Mouse (Mus musculus): ENCODE measurements around the gene Ppm1j. TPM values are rescaled to one million over a fixed set of nuclear protein-coding genes. Genes with fewer than 3 reads are reported as not detected.
A peak's percentile ranks its signal among the peaks of the same experiment; 100 is the strongest.

Gene Ppm1j
- total RNA-seq, 2 experiments from 2014 or later, result 24.0 to 26.2 TPM

DNA sequence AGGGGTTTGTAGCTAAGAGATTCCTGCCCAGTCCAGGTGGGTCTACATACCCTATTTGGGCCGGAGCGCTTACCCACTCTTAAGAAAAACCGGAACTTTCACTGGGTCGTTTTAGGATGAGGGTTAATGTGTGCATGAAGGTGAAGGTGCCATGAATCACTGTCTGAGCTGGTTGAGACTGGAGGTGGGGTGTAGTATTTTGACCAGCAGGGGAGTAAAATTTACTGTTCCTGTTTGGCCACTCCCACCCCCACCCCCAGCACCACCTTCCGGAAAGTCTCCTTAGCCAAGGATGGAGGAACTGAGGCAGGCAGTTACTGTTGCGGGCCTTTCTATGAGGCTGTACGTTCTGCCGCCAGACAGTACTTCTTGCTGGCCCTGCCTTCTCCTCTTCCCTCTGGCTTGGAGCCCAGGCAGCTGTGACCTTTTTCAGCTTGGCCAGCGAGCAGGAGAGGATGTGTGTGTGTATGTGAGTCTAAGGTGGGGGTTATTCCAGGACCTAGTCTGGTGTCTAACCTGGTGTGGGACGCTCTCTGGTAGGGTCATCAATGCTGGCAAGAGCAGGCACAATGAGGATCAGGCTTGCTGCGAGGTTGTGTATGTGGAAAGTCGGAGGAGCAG is 1.3 kb downstream of the Ppm1j start:
- intact Hi-C loops (cut with DNase I), result loop anchor here (5.0 kb wide), 1 partner anchor 35 kb away; the partner anchor contains the start of gene Mov10

DNA sequence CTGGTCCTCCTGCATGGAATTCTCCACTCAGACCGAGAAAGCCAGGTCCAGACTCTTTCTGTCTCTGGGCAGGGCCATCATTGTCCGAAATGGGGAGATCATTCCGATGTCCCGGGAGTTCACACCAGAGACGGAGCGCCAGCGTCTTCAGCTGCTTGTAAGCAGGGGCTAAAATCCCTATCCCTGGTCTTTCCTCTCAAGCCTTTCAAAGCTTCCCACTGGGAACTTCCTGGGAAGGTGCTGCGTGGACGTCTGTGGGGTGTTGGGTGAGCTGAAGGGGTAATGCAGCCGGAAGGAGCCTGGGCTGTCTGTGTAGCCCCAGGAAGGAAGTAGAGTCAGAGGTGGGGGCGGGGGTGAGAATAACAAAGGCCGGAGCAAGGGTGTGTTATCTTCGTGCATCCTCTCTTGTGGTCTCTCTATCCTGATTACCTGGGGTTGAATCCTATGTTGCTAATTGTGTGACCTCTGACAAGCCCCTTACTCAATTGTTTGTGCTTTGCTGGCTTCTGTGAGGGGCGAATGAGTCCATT is 3.2 kb downstream of the Ppm1j start:
- intact Hi-C loops (cut with DNase I), result loop anchor here (5.0 kb wide), 1 partner anchor 33 kb away; the partner anchor contains the start of gene Mov10
- DNase-seq, result no peak

More for the DNA sequence above, 1.3 kb downstream of the Ppm1j start:
- DNase-seq, result peak; percentile 70 to 74

DNA sequence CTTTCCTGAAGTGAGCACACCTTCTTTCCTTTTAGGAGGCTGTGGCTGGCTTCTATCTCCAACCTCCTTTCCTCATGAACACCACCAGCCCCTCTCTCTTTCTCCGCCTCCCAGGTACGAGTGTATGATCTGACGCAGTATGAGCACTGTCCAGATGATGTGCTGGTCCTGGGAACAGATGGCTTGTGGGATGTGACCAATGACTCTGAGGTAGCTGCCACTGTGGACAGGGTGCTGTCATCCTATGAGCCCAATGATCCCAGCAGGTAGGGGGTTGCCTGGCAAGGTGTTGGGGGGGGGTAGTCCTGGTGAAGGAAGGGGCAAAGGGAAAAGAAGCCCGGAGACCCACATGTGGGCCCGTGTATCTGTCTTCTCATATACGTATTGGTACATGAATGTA is 4.4 kb downstream of the Ppm1j start:
- intact Hi-C loops (cut with DNase I), result no loop called here
- no peak for DNase-seq

DNA sequence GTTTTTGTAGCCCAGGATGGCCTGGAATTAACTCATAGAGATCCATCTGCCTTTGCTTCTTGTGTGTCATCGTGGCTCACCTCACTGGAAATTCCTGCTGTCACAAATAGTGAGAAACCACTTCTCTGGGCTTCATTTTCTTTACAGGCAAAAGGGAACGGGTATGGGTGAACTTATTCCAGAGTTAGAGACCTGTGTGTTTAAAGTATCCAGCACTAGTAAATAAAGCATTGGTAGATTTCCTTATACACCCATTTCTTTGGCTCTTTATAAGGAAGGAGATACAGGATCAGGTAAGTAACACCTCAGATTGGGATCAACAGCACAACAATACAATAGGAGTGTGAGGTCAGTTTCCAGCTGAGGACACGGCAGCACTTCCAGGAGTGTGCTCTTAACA is 7.2 kb downstream of the Ppm1j start, which contains the start of gene Rhoc:
Rhoc (plus strand) TSS at position 301 of the 400 bp plus-strand sequence.
- intact Hi-C loops (cut with DNase I), result loop anchor here (1.0 to 2.0 kb wide), 3 partner anchors 76 to 271 kb away; partner anchors contain the start of genes Capza1 and St7l
- no peak for DNase-seq

DNA sequence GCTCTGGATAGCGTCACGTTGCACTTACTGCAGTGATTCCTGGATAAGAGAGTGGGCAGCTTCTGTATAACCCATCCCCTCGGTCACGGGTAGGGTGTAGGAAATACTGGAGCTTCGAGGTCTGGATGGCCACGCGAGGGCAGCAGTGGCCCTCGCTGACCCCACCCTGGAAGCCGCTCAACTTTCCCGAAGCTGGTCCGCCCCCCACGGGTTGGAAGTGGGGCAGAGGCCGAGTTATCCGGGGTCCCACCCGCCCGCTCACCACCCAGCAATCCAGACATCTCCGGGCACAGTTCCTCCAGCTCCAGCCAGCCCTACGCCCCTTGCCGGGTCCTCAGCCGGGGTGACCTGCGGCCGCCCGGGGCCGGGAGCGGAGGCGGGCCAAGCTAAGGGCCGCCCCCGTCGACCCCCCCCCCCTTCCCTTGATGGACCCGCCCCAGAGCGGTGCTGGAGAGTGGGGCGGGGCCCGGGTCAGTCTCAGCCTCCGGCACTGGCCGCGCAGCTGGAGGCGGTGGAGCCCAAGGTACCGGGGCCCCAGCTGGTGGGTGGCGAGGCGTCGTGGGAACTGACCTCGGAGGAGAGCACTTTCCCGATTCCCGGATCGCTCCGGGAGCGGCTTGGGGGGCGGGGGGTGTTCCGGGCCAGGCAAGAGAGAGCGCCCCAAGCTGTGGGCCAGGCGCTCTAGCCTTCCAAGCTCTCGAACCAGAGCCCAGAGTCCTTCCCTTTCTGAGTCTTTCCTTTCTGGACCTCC is 7.9 kb downstream of the Ppm1j start:
- intact Hi-C loops (cut with DNase I), result loop anchor here (1.0 to 2.0 kb wide), 4 partner anchors 7 to 270 kb away; partner anchors contain the start of genes Capza1, Fam19a3, Ppm1j and St7l

DNA sequence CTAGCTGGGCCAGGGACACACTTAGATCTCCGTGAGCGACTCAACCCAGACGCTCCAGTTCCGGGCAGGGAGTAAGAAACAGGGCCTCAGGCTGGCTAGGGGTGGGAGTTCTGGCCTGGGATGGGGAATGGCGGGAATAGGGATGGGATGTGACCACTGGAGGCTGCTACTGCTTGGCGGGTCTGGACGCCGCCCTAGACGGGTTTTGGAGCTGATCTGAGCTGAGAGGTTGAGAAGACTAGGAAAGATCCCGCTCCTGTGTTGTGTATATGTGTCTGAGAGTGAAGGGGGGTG is 8.4 kb downstream of the Ppm1j start:
- intact Hi-C loops (cut with DNase I), result loop anchor here (1.0 to 2.0 kb wide), 3 partner anchors 8 to 270 kb away; partner anchors contain the start of genes Fam19a3 and Ppm1j
- no peak for DNase-seq

More for the DNA sequence above, 7.9 kb downstream of the Ppm1j start:
- peak; percentile 85 to 93 for DNase-seq

DNA sequence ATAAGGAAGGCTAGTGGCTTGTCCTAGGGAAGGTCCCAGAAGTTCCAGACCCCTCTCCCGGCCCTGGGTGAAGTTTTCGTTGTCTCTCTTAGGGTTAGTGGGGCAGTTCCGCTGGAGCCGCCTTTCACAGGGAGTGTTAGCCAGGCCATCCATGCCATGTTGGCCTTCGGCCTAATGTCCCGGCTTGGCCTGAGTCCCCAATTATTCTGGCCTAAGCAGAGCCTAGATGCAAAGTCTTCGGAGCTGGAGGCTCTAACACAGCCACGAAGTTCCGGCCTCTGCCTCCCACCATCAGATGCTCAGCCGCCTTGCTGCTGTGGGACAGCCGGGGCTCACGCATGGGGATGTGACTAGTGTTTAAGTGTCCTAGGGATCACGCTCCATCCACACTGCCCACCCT is 9.0 kb downstream of the Ppm1j start:
- DNase-seq, result peak; percentile 66 to 70

DNA sequence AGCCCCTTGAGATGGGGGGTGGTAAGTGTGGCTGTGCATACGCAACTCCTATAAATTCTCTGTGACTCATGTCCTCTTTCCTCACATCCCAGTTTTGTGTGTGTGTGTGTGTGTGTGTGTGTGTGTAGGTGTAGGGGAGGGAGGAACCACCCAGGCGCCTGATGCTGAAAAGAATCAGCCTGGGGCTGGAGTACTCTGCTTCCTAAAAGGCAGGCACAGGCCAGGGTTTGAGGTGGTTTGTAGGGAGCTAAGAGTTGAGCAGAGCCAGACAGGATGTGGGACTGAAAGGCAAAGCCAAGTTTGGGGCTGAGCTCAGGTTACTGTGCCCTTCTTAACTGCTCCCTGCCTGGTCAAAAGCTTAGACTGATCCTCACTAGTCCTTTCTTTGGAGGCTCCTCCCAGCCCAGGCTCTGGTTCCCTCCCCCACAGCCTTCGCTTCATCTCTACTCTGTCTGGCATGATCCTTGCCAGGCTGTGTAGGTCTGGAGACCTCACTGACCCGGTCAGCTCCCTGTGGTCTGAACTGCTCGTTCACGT is 9.6 kb downstream of the Ppm1j start:
- peak; percentile 36 to 43 for DNase-seq
- intact Hi-C loops (cut with DNase I), result no loop called here

More for the DNA sequence above, 9.0 kb downstream of the Ppm1j start:
- intact Hi-C loops (cut with DNase I), result loop anchor here (1.0 to 2.0 kb wide), 3 partner anchors 9 to 269 kb away; partner anchors contain the start of genes Fam19a3 and Ppm1j

DNA sequence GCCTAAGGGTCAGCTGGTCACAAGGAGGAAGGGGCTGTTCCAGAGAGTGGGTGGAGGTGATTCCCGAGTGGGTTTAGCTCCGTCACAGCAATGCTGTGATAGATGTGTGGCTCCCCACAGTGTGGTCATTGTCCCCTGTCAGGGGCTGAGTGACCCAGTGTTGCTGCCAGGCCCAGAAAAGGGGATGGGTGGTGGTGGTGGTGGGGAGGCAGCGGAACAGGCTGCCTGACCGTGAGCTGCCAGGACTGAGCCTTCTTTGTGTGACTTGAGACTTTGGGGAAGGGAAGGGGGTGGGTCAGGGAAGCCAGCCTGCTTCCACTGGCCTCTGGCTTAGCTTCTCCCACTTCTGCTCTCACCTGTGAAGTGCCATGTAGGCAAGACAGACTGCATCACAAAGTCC is 10.2 kb downstream of the Ppm1j start:
- intact Hi-C loops (cut with DNase I), result no loop called here
- peak in 1 of 2 experiments; percentile 24 for DNase-seq

DNA sequence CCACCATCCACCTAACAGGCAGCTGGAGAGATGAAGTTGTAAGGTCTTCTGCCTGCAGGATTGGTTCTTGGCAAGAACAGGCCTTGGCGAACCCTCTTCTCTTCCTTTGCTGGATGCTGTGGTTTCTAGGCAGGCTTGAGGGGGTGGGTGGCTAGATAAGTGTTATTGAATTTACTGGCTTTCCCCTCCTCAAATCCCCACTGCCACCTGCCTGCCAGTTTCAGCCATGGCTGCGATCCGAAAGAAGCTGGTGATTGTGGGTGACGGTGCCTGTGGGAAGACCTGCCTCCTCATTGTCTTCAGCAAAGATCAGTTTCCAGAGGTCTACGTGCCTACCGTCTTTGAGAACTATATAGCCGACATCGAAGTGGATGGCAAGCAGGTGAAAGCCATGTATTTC is 10.8 kb downstream of the Ppm1j start:
- DNase-seq, result no peak
- intact Hi-C loops (cut with DNase I), result no loop called here

DNA sequence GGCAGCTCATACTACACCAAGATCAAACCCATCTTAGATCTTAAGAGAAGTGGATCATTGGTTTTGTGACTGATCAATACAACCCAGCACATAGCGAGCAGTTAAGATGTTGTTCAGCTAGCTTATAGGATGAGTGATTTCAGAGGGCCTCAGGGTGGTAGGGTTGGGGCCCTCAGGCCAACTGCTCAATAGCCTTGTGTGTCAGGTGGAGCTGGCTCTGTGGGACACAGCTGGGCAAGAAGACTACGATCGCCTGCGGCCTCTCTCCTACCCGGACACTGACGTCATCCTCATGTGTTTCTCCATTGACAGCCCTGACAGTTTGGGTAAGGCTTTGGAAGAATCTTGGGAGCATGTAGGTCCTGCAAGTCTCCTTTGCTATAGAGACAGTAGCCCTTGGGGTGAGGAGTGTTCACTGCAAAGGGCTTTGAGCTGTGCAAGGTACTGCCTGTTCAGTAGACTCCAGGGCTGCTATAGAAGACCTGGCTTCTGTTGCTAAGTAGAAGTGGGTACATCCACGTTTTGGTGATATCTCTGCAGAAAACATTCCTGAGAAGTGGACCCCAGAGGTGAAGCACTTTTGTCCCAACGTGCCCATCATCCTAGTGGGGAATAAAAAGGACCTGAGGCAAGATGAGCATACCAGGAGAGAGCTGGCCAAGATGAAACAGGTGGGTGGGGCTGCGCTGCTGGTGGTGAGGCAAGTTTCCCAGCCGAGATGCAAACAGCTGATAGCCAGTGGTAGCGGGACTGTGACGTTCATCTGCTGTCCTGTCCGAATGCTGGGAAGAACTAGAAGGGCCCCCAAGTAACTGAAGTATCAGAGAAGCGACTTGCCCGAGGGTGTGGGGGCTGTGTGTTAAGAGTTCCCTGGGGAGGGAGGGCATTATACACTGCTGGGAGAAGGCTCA is 11.8 kb downstream of the Ppm1j start:
- DNase-seq, result no peak
- intact Hi-C loops (cut with DNase I), result no loop called here

DNA sequence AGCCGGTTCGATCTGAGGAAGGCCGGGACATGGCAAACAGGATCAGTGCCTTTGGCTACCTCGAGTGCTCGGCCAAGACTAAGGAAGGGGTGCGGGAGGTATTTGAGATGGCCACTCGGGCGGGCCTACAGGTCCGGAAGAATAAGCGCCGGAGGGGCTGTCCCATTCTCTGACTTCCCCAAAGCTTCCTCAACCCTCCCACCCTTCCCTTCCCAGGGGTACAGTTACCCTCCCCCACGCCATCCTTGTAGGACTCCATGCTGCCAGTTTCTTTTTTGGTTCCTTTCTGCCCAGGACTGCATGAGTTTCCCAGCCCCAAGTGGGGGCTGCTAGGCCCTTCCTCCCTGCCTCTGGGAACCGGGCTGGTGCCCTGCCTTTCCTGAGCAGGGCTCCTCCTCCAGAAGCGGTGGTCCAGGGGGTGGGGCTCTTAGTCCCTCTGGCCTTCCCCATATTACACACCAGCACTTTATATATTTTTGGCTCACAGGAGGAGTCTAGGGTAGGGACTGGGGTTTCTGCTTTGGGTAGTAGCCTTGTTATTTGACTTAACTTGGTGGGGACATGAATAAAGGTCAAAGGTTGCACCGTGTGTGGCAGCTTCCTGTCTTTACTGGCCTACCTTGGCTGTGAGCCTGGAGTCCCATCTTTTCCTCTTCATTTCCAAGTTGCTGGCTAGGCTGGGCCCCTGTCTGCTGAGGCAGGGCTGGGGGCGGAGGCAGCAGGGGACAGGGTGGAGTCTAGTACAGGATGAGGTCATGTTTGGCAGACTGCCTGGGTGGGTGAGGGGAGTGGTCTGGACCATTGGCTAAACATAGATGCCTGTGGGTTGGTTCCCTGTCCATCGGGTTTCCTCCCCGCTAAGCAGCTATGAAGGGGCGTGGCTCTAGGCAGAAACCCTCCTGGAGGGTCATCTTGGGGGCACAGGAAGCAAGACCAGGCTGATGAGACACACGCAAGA is 13.3 kb downstream of the Ppm1j start:
- intact Hi-C loops (cut with DNase I), result loop anchor here (2.0 kb wide), 1 partner anchor 25 kb away; the partner anchor contains the start of gene Mov10

DNA sequence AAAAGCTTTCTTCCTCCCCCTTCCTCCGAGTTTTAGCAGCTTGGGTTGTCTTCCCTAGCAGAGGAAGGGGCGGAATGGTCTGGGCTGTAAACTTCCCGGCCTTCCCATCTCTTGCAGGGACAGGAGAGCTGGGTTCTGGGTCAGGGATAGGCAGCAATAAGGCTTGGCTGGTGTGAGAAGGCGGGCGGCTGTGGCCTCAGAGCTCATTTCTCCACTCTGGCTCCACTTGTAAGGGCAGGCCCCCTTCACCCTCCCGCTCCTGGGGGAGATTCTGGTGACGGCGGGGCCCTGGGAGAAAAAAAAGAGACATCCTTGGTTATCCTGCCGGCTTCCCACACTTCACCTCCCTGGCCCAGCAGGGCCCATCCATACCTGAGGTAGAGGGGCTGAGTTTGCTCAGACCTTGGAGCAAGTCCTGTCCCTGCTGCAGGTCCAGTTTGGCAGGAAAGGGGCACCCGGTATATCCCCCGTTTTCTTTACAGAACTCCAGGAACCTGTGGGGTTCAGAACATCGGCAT is 14.2 kb downstream of the Ppm1j start:
- intact Hi-C loops (cut with DNase I), result loop anchor here (2.0 kb wide), 1 partner anchor 24 kb away; the partner anchor contains the start of gene Mov10
- no peak for DNase-seq

More for the DNA sequence above, 13.3 kb downstream of the Ppm1j start:
- peak; percentile 93 to 95 for DNase-seq

DNA sequence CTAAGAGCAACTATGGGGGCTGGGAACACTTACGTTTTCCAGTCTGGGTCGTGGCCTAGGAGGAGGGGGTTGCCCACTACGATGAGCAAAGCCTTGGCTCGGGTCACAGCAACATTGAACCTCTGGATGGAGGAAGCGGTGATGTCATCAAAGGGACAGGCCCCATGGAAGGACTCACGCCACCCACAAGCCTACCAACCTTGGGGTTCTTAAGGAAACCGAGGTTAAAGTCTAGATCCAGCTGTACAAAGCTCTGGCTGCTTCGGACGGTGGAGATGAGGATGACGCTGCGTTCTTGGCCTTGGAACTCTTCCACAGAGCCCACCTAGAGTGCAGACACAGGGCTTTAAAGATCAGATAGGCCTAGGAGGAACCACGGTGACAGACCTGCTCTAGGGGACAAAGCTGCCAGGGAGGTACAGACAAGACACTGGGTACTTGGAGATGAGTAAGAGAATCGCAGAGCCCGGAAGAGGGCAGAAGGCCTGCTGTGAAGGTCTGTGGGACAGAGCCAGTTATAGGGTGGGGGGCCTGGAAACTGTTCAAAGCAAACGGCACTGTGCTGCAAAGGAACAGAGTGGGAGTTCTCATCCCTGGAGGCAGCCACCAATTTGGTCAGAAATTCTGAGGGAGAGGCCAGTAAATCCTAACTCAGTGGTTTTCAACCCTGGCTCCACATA is 14.9 kb downstream of the Ppm1j start:
- no peak for DNase-seq
- intact Hi-C loops (cut with DNase I), result loop anchor here (2.0 kb wide), 1 partner anchor 23 kb away; the partner anchor contains the start of gene Mov10

DNA sequence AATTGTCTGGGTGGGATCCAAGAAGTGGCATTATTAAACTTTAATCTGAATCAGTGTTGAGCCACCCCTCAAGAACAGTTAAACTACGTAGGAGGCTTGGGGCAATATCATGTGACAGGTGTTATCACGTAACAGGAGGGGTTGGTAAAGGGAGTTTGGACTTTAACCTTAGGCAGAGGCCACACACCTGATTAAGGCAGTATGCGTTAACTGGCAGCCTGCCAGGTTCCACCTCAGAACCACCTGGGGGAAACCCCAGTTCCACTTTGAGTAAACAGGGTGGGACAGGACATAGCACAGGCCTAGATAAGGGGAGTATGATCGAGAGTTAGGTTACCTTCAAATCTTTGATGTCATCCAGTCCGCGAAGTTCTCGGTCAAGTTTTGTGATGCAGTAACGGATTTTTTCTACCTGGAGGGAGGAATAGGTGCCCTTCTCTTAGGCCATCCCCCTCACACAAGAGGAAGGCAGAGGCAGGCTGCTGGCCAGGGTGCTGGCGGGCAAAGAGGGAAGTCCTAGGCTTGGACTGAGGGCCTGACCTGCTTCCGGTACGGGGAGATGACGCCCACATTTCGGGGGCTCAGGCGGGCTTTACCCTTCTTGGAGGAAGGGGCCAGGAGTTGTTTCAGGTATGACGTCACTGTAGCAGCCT is 15.7 kb downstream of the Ppm1j start:
- DNase-seq, result no peak
- intact Hi-C loops (cut with DNase I), result no loop called here

DNA sequence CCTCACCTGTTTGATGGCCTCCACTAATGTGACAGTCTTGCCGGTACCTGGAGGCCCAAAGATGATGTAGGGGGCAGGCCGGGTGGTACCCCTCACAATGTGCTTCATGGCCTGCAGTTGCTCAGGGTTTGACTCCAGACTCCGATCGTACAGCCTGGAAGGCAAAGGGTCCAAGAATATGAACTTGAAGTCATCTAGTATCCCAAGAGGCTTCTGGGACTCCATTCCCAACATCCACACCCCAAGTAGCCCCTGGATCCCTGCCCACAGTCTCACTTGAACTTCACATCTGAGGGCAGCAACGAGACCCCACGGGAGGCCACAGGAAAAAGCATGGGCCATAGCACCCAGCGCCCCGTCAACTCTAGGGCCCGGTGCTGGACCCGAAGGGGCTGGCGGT is 19.8 kb downstream of the Ppm1j start:
- no peak for DNase-seq
- intact Hi-C loops (cut with DNase I), result no loop called here

DNA sequence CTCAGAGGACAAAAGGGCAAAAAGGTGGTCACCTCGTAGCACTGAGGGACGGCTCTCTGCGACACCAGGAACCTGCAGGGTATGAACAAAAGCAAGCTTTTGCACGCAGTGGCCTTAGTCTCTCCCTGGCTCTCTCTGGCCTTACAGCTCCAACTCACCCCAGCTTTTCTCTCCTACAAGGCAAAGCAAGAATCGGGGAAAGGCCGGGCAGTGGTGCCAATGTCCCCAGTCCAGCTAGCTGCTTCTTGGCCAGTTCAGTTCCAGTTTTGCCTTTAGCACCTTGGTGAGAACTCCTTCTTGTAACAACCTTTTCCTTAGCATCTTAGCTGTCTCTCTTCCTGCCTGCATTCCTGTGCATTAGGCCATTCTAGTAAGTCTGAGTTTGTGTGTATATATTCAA is 20.6 kb downstream of the Ppm1j start:
- DNase-seq, result no peak
- intact Hi-C loops (cut with DNase I), result no loop called here

Data from heart, postnatal 36 days (tissue).